Mouse (Mus musculus) hindbrain, embryonic 14.5 days (tissue): ENCODE data around the gene Ltf. TPM values are rescaled to one million over a fixed set of nuclear protein-coding genes. Genes with fewer than 3 reads are reported as not detected.
A peak's percentile ranks its signal among the peaks of the same experiment; 100 is the strongest.

Source experiments
- ATAC-seq: fragments of 200-750 bp; cut with Nextera tagmentation; 2 replicates; pipeline ENCODE4 v1.8.0; 2017; ENCODE audit warnings: moderate number of reproducible peaks, mild to moderate bottlenecking, moderate TSS enrichment, moderate library complexity; ENCODE audit not compliant: low FRiP score
- DNase-seq: peaks from one replicate; pipeline ENCODE4 v3.0.0-alpha.2; 2015; ENCODE audit warnings: low spot score
- H3K27ac ChIP-seq: fragments of 300-500 bp; sonication (generic); 2 replicates; pipeline ENCODE4 v1.5.1; 2014; ENCODE audit warnings: mild to moderate bottlenecking, moderate library complexity
- H3K27me3 ChIP-seq: fragments of 300-500 bp; sonication (generic); 2 replicates; pipeline ENCODE4 v1.6.1; 2014; ENCODE audit warnings: mild to moderate bottlenecking, low read length, mixed read lengths; ENCODE audit not compliant: control insufficient read depth, insufficient read depth
- H3K36me3 ChIP-seq: fragments of 300-500 bp; sonication (generic); replicated peaks from 2 replicates; pipeline ENCODE4 v1.6.1; 2014; ENCODE audit not compliant: control insufficient read depth, insufficient read depth
- H3K4me1 ChIP-seq: fragments of 300-500 bp; sonication (generic); replicated peaks from 2 replicates; pipeline ENCODE4 v1.6.1; 2014; ENCODE audit warnings: antibody characterized with exemption, low read length, mixed read lengths; ENCODE audit not compliant: control insufficient read depth, insufficient read depth
- H3K4me2 ChIP-seq: fragments of 300-500 bp; sonication (generic); replicated peaks from 2 replicates; pipeline ENCODE4 v1.6.1; 2014; ENCODE audit warnings: mild to moderate bottlenecking, moderate library complexity
- H3K4me3 ChIP-seq: fragments of 300-500 bp; sonication (generic); replicated peaks from 2 replicates; pipeline ENCODE4 v1.5.1; 2014; ENCODE audit warnings: mild to moderate bottlenecking, low read length
- H3K9ac ChIP-seq: fragments of 300-500 bp; sonication (generic); 2 replicates; pipeline ENCODE4 v1.6.1; 2014
- H3K9me3 ChIP-seq: fragments of 300-500 bp; sonication (generic); 2 replicates; pipeline ENCODE4 v1.6.1; 2016; ENCODE audit warnings: low read length; ENCODE audit not compliant: control insufficient read depth
- WGBS: fragments of 180-500 bp; shearing (Covaris S2); extraction: QIAGEN DNeasy Blood & Tissue Kit; methylation state at CpG from one replicate; pipeline ENCODE4 v1.1.7; 2014; 5-methylcytosine and 5-hydroxymethylcytosine counted together
- polyA plus RNA-seq: library from polyadenylated mRNA; unstranded; fragments of >200 nt; fragmentation: Nextera tagmentation; extraction: Ambion mirVana; gene quantifications from 2 replicates; pipeline ENCODE4 v1.2.1, GENCODE M21; 2014

Gene Ltf
- polyA plus RNA-seq, 1 experiment from 2014 or later = 1.7 TPM

DNA sequence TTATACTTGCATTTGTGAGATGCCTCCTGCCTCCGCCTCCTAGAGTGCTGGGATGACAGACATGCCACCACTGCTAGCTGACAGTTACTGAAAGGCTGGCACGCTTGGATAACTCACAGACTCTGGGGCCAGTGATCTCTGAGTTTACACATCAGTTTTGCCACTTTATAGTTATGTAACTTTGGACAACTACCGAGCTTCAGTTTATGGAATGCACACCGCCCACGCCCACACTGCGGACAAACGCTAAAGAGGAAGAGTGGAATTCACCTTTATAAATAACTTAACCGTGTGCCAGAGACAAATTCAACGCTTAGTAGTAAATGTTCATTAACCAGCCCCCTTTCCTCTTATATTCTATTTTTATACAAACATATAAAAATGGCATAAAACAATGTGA lies 35.9 kb downstream of the Ltf start:
- DNase-seq (no peak), ATAC-seq (no peak)
- H3K36me3 ChIP-seq = no peaks in the 10 kb centered on the region
- WGBS = 90% methylated on average over 9 of the region's 9 CpGs
- H3K4me2 ChIP-seq = no peak overlapping the region
- H3K4me1 ChIP-seq = no peaks in the 10 kb centered on the region
- H3K27ac ChIP-seq = no peak overlapping the region
- H3K9ac ChIP-seq = no peak overlapping the region
- no peak overlapping the region for H3K4me3 ChIP-seq
- H3K27me3 ChIP-seq = no peaks in the 10 kb centered on the region
- no peaks in the 10 kb centered on the region for H3K9me3 ChIP-seq

DNA sequence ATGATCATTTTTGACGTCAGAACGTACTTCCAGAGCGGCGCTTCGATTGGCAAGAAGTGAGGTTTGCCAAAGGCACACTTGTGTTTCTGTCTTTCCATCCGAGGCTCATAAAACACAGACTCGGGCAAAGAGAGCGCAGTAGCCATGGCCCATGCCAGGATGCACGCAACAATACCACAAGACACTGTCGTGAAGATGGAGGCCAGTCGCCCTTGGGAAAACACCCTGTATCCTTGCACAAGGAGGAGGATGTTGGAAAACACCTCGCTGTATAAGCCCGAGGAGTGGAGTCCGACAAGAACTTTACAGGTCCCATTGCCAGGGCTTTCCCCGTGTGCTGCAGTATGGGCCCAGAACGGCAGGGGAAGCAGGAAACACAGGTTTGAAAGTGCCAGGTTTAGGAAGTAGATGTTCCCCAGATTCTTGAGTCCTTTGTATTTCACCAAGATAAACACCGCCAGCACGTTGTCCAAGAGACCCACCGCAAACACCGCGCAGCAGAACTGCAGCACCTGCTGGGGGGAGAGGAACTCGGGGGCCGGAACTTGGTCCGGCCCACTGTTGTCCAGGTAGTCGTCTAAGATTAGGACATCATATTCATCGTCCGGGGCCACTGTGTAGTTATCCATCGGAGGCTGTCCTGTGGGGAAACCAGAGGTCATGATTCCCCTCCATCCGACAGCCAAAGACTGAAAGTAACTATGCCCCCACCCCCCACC lies 36.9 kb downstream of the Ltf start:
- Histone ChIP-seq H3K27me3 (no peaks in the 10 kb centered on the region), H3K9me3 (no peaks in the 10 kb centered on the region), H3K4me1 (no peaks in the 10 kb centered on the region), H3K36me3 (no peaks in the 10 kb centered on the region), H3K4me3 (0 out of 2 replicates have a peak overlapping the region, but pooled peaks have one; percentile 12), H3K4me2 (peak overlapping the region; percentile 34; the same call in 1 of the 2 replicates), H3K27ac (no peak overlapping the region), H3K9ac (no peak overlapping the region)
- ATAC-seq (no peak), DNase-seq (no peak)
- 85% methylated on average over 29 of the region's 29 CpGs for WGBS

DNA sequence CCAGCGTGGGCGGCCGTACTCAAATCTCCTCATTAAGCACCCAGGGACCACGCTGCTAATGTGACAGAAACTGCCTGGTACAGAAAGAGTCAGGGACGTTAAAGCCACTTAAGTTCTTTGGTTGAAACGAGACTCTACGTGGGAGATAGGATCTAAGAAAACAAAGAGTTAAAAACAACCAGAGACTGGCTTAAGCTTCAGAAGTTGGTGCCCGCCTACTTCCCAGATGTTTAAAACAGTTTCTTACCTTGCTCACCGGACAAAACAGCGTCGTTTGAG lies 37.4 kb downstream of the Ltf start:
- no peak for ATAC-seq
- Histone ChIP-seq H3K4me1 (no peaks in the 10 kb centered on the region), H3K36me3 (no peaks in the 10 kb centered on the region), H3K27ac (no peak overlapping the region), H3K4me2 (peak overlapping the region; percentile 34; the same call in 1 of the 2 replicates), H3K27me3 (no peaks in the 10 kb centered on the region), H3K9me3 (no peaks in the 10 kb centered on the region), H3K9ac (peak overlapping the region; percentile 24; the same call in 1 of the 2 replicates), H3K4me3 (peak overlapping the region; percentile 12; the same call in 1 of the 2 replicates)
- no peak for DNase-seq
- WGBS = 52% methylated on average over 11 of the region's 11 CpGs

DNA sequence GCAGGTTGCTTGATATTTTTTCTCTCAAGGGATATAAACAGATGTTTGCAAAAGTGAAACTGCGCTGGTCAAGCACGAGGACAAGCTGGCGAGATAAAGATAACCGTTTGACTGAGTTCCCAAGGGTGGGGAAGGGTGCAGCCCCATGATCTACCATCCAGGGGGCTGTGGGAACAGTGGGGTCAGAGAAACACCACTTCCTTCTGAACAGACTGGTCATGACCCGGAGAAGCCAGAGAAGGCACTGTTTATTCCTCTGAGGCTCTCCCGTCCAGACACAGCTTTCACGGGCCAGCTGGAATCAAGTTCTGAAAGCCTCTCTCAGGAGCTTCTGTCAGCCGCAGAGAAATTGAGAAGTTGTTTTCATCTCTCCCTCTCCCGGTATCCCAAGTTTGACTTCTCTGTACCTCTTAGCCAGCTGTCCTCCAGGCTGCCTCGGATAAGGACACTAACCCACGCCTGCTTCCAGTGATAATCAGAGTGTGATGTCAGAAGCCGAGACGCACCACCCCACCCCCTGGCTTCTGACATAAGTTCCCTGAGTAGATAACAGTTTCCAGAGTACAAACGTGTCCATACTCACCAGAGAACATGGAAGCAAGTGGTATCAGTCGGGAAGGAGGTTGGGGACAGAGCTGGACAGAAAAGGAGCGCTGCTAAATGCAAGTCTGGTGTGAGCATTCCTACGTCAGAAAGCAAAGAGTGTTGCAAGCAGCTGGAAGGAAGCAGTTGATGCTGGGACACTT lies 37.9 kb downstream of the Ltf start, which contains the start of gene Ccrl2:
Ccrl2 (minus strand) TSS at position 722 of the 746 bp plus-strand sequence.
- Histone ChIP-seq H3K27me3 (no peaks in the 10 kb centered on the region), H3K27ac (no peak within 1 kb of the TSS), H3K4me3 (peak within 1 kb of the TSS; percentile 12; the same call in 1 of the 2 replicates), H3K4me1 (no peaks in the 10 kb centered on the region), H3K4me2 (peak within 1 kb of the TSS; percentile 34; the same call in 1 of the 2 replicates), H3K9ac (peak within 1 kb of the TSS; percentile 24; the same call in 1 of the 2 replicates), H3K9me3 (no peaks in the 10 kb centered on the region), H3K36me3 (no peaks in the 10 kb centered on the region)
- WGBS = 61% methylated on average over 17 of the region's 17 CpGs
- ATAC-seq (no peak), DNase-seq (no peak)

DNA sequence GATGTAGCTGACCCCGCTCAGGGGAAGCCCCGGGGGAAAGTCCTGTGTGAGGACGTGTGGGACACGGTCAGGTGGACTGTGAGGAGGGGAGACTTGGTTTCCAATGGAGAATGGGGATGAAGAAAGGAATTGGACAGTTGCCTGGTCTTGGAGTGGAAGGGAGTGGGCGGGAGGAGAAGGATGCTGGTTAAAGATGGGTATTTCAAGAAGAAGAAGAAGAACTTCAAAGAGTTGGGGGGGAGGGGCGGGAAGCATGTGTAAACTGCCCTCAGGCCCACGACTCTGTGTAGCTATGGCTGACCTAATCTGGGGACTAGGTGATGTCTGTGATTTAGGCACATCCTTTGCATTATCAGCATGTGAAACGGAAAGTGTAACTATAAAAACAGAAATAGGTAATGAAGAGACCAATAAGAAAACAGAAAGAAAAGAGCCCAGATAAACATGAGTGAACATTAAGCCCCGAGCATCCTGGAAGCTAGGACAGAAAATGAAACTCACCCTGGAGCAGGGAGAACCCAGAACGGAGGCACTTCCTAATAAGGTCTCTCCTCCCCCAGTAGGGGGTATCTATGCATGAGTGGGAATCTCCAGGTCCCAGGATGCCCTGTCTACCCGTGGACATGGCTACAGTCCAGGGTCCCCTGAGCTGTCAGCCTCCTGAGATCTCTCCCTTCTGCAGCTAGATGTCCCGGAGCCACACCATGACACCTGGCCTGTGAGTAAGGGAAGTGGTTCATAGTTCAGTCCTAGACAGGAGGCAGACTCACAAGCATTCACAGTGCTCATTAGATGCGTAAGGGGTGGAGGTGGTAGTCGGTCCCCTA lies 38.7 kb downstream of the Ltf start:
- Histone ChIP-seq H3K4me1 (no peaks in the 10 kb centered on the region), H3K27me3 (no peaks in the 10 kb centered on the region), H3K9me3 (no peaks in the 10 kb centered on the region), H3K4me2 (0 out of 2 replicates have a peak overlapping the region, but pooled peaks have one; percentile 34), H3K9ac (no peak overlapping the region), H3K27ac (no peak overlapping the region), H3K4me3 (no peak overlapping the region), H3K36me3 (no peaks in the 10 kb centered on the region)
- DNase-seq = no peak
- whole genome bisulfite sequencing = 74% methylated on average over 14 of the region's 14 CpGs
- no peak for ATAC-seq

DNA sequence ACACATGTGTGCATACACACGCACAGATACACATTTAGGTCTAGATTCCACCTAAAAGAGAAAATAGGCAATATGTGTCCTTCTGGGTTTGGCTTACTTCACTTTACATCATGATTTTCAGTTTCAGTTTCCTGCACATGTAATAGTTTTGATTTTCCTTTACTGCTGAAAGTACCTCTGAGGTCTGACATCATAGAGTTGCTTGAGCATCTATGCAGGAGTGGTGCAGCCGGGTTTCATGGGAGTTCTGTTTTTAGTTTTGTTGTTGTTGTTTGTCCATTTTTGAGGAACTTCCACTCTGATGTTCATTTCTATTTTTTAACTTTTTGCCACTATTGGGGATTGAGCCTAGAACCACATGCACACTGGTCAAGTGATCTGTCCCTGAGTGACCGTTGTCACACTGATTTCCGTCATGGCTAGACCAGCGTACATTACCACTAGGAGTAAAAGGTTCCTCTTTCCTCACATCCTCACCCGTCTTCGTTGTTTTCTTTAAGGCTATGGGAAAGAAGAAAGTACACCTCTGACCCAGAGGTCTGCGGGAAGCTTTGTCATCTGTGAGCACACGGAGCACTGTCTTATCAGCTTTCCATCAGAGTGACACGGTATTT lies 40.0 kb downstream of the Ltf start:
- H3K4me3 ChIP-seq = no peak overlapping the region
- no peaks in the 10 kb centered on the region for H3K36me3 ChIP-seq
- H3K9me3 ChIP-seq = no peaks in the 10 kb centered on the region
- no peak overlapping the region for H3K4me2 ChIP-seq
- no peak overlapping the region for H3K9ac ChIP-seq
- H3K4me1 ChIP-seq = no peaks in the 10 kb centered on the region
- ATAC-seq (no peak), DNase-seq (no peak)
- 81% methylated on average over 10 of the region's 10 CpGs for WGBS
- H3K27ac ChIP-seq = no peak overlapping the region
- H3K27me3 ChIP-seq = no peaks in the 10 kb centered on the region

DNA sequence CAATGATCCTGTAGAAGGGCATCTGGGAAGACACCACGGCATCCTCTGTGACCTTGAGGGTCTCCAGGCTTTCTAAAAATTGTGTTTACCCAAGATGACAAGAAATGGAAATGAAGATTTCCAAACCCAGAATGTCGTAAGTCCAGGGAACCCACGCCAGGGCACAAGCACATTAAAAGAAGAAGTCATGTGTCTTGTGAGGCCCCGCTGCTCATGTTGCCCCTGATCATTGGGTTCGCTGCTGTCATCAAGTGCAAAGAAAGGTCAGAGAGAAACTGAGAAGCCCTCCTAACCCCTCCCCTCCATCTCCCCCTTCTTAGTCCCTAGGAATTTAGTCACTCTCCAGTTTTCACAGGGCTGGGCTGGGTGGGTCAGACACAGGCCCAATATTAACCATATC lies 43.8 kb downstream of the Ltf start:
- DNase-seq (no peak), ATAC-seq (no peak)
- Histone ChIP-seq H3K4me2 (no peak overlapping the region), H3K27ac (no peak overlapping the region), H3K9me3 (no peaks in the 10 kb centered on the region), H3K36me3 (no peaks in the 10 kb centered on the region), H3K27me3 (no peaks in the 10 kb centered on the region), H3K9ac (no peak overlapping the region), H3K4me3 (no peak overlapping the region), H3K4me1 (no peaks in the 10 kb centered on the region)
- WGBS = 82% methylated on average over 5 of the region's 5 CpGs

DNA sequence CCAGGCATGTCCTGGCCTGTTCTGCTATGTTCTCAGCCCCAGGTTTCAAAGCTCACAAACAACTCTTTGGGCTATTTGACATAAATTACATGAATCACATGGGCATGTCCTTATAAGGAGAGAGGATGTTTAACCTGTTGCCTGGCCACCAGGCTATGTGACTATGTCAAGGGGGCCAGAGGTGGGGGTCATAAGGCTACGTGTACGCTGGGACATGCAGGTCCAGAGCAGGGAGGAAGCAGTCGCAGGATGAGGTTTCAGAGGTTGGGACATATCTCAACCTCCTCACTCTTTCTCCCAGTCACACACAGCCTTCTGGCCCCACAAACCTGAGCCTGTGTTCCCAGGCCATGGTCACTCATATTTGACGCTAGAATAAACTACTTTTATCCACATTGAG lies 48.0 kb downstream of the Ltf start:
- H3K9me3 ChIP-seq = no peaks in the 10 kb centered on the region
- WGBS = 89% methylated on average over 4 of the region's 4 CpGs
- no peaks in the 10 kb centered on the region for H3K36me3 ChIP-seq
- no peak overlapping the region for H3K27ac ChIP-seq
- H3K27me3 ChIP-seq = no peaks in the 10 kb centered on the region
- H3K4me1 ChIP-seq = no peaks in the 10 kb centered on the region
- ATAC-seq (no peak), DNase-seq (no peak)
- H3K9ac ChIP-seq = no peak overlapping the region
- H3K4me3 ChIP-seq = no peak overlapping the region
- no peak overlapping the region for H3K4me2 ChIP-seq
